Mouse (Mus musculus) 416B (cell line): ENCODE results near the gene Zbp1.

Source experiments
- DNase-seq: peaks from one replicate; pipeline ENCODE4 v3.0.0; 2011; ENCODE audit warnings: low read depth

Gene Zbp1

DNA sequence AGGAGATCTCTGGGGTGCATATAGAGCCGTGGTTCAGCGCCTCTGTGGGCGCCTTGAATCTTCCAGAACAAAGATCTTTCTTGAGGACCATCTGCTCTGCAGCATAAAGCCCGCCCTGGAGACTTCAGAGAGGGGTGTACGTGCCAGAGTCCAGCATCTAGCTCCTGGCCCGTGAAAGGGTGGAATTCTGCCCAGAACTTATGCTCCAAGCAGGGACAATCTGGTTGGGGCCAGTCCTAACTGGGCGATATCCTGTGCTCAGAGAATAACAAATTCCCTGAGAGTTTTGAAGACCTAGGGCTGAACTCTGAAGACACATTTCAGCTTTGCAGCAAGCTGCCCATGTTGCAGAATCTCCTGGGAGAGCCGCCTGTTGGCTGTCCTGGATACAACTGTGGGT is 40.8 kb downstream of the Zbp1 start:
- DNase-seq = no peak

DNA sequence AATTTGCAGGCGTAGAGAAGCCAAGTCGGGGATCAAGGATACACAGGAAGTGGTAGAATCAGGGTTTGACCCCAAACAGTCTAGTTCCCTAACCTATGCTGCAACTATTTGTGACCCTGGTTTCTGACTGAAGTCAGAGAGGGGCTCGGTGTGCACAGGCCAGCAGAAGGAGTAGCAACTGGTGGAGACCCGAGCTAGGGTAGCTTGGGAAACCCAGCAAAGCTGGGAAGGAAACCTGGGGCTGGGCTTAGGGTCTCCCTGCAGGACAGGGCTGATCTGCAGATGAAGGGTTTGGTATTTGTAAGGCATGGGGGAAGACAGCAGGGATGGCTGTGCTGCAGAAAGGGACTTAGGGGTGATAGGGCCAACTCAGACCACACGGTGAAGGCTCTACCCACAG is 41.2 kb downstream of the Zbp1 start:
- no peak for DNase-seq

- DNase-seq = no peak
Measured at GRCm38 (mm10) chr2:173175703-173176102, 43.0 kb downstream of the Zbp1 start.

GRCm38 (mm10) chr2:173174569-173174968 is 44.2 kb downstream of the Zbp1 start:
- no peak for DNase-seq

DNA sequence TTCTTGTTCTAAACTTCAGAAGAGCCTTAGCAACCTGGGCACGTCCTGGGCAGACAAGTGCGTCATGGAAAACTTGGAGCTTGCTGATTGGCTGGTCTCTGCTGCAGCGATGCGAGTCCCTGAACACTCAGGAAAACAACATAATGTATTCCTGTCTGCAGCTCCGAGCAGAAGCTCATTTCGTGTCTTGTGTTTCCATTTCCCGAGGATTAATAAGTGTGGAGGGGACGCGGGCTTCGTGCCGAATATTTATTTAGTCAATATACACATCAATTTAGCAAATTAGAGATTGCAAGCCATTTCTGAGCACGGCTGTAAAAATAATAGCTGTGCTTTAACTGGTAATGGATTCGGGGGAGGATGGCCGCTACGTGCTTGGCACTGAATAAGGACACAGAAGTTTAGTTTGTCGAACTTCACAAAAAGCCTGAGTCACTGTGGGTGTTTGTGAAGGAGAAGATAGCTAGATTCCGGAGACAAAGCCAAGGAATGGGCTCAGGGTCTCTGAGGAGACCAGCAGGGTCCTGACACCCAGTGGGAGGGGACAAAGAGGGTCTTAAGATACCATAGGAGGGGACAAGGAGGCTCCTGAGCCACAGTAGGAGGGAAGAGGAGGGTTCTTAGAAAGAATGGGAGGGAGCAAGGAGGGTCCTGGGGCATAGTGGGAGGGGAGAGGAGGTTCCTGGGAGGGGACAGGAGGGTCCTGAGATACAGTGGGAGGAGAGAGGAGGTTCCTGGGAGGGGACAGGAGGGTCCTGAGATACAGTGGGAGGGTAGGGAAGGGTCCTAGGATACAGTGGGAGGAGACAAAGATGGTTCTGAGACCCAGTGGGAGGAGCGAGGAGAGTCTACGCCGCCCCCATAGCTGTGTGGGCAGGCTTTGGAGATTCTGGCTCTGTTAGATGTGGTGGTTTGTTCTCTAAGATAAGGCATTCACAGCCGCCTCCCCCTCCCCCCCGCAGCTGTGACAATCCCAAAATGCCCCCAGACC is 44.9 kb downstream of the Zbp1 start:
- no peak for DNase-seq

- no peak for DNase-seq
Measured at GRCm38 (mm10) chr2:173173008-173173407, 45.7 kb downstream of the Zbp1 start.

DNA sequence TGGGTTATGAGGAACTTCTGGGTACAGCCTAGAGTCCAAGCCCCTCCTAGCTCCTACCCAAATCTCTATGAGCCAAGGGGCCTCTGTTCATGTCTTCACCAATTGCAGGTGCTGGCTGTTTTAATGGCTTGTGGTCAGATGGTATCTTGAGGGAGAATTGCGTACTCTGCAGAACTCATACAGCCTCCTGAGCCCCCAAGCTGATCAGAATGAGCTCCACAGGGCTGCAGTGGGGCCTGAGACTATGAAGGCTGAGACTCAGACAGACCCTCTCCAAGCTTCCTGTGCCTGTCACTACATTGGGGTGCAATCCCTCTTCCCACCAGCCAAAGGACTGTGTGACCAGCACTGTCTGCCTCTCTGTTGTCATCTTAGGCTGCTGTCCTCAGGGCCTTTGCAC is 46.3 kb downstream of the Zbp1 start:
- DNase-seq = no peak

- DNase-seq = no peak
Measured at GRCm38 (mm10) chr2:173171956-173172355, 46.8 kb downstream of the Zbp1 start.

DNA sequence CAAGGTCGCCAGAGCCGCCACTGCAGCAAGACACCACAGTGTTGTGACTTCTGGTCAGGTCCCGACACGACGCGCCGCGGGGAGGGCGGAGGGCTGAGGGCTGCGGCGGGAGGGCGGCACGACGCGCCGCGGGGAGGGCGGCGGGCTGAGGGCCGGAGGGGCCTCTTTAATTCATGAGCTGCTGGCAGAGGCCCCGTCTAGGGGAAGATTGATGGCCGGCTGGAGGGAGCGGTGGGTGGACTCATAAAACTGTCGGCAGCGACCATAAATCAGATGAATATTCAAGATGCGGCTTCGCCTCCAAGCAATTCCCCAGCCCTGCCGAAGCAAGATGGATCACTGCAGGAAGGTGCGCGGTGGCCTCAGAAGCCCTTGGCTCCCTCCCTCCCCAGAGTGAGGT is 47.3 kb downstream of the Zbp1 start:
- no peak for DNase-seq

DNA sequence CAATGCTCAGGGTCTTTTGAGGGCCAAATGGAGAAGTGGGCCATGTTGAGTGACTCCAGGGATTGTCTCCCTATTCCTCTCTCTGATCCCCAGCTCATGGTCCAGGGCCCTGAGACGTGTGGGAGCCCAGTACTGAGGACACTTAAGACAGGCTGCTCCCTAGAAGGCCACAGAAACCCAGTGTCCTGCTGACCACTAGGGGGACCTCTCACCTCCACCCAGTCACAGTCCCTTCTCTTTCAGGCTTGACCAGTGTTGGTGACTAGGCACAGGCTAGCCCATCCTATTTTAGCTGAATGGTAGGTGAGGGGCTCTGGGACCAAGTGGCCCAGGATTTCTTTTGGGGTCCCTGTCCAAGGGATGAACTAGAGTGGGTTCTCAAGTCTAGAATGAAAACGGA is 48.0 kb downstream of the Zbp1 start:
- DNase-seq = peak; percentile 17

GRCm38 (mm10) chr2:173170081-173170480 is 48.6 kb downstream of the Zbp1 start:
- DNase-seq = no peak

GRCm38 (mm10) chr2:173168411-173168851 is 50.3 kb downstream of the Zbp1 start:
- DNase-seq = no peak

DNA sequence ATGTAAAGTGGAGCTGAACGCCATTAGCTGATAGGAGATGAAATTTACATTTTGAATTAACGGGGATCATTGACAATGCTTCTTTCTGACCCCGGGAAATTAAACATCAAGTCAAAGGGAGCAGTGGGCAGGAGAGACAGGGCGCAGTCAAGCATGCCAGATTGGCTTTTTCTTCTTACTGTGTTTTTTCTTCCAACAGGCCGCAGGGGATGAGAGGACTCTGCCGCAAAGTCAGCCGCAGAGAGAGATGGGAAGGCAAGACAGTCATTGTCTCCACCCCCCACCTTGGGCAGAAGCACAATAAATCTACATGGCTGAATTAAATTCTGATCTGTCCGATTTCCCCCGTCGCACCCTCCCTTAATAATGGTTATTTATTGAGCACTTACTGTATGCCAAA is 53.4 kb downstream of the Zbp1 start:
- DNase-seq = no peak

- DNase-seq = no peak
Measured at GRCm38 (mm10) chr2:173164946-173165345, 53.8 kb downstream of the Zbp1 start.

DNA sequence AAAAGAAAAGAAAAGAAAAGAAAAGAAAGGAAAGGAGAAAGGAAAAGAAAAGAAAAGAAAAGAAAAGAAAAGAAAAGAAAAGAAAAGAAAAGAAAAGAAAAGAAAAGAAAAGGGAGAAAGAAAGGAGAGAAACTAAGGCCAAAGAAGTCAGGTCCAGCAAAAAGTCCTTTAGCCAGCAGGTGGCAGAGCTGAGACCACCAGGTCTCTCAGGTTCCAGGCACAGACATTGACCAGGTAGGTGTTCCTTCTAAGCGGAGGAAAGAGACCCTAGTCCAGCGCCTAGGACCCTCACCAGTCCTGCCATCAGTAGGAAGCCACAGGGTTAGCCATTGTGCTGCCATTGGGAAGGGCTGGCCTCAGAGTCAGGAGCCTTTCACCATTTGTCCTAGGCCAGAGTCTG is 54.4 kb downstream of the Zbp1 start:
- peak; percentile 18 for DNase-seq

DNA sequence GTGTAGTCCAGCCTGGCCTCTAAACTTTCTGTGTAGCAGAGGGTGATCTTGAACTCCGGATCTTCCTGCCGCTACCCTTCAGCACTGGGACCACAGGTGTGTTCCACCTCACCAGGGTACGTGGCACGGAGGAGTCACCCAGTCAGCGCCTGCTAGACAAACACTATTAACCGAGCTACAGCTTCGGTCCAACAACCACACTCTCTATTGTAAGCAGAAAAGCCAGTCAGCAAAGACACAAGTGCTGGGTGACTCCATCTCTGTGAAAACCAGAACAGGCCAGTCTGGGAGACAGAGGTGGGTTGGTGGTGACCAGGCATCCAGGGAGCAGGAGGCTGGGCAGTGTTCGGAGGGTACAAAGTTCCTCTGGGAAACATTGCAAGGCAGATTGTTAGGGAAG is 55.3 kb downstream of the Zbp1 start:
- DNase-seq = no peak

DNA sequence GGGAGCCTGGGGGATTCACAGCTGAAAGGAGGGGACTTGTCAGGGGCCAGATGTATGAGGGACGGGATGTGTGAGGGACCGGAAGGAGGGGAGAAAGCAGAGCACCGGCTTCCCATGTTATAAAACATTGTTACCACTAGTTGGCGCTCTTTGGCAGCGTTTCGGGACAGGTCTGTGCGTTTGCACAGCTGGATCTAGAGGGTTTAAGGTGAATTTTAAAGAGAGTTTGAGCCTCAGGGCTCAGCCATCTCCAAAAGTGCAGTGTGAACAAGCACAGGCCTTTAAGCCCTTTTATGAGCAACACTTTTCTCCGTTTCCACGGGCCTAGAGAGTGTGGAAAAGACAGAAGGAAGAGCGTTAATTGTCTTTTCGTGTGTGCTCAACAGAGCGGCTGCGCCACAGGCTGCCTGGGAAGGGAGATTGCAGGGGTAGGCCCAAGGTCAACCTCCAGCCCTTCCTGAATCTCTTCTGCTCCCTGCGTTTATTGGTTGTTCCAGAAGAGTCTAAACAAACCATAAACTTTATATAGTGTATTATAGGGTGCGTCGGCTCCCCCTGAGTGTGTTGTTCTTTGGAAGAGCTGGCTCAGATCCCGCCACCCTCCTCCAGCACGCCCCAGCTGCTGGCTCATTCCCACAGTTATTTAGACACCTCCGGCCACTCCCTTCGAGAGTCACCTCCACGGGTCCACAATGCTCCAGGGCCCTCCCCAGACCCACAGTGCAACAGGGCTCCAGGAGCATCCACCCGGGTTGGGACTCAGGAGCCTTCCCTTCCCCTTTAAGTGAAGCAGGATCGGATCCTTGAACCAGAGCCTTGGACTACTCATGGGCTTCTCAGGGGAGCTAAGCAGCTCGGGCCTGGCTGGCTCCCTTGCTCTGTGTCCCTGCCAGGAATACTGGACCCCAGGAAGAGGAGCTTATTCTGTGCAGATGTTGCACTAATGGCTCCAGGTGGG is 59.1 kb downstream of the Zbp1 start:
- peak; percentile 68 for DNase-seq

- no peak for DNase-seq
Measured at GRCm38 (mm10) chr2:173158390-173159055, 60.2 kb downstream of the Zbp1 start.

- DNase-seq = no peak
Measured at GRCm38 (mm10) chr2:173157871-173158270, 60.9 kb downstream of the Zbp1 start.

- no peak for DNase-seq
Measured at GRCm38 (mm10) chr2:173157376-173157775, 61.3 kb downstream of the Zbp1 start.

GRCm38 (mm10) chr2:173156923-173157322 is 61.8 kb downstream of the Zbp1 start:
- no peak for DNase-seq
